Mouse (Mus musculus) small intestine, adult 2 months (tissue): Measurements from ENCODE around the gene Myt1l.

Experiments used
- CTCF ChIP-seq: fragments of 200-500 bp; IDR thresholded peaks from 2 replicates; pipeline ENCODE4 v1.5.1; 2012; ENCODE audit warnings: low read depth, mild to moderate bottlenecking, control low read depth, inconsistent platforms, low read length, moderate library complexity, mixed read lengths; ENCODE audit not compliant: insufficient replicate concordance, insufficient read length; ENCODE audit errors: extremely low read depth
- POLR2A ChIP-seq: fragments of 200-500 bp; IDR thresholded peaks from 2 replicates; pipeline ENCODE4 v1.6.1; 2012; ENCODE audit warnings: low read depth, mild to moderate bottlenecking, control low read depth, inconsistent platforms, low read length, moderate library complexity

DNA sequence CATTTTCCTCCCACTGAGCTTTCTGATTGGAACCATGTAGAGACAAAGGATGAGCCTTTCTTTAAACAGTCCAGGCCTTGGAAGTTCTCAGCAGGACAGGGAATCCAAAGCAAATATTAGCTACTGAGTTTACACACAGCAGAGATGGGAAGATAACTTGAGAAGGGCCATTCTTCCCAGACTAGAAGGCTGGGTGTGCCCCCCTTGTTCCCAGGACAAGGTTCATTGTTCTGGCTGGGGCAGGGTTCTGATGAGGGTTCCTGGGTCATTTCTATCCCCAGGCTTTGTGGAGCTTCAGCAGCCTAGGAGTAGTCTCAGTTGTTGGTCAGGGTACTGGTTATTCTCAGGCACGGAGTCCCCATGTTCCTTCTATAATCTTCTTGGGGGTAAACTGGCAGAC lies 432.9 kb downstream of the Myt1l start:
- no peak for TF ChIP-seq CTCF
- TF ChIP-seq POLR2A, result no peak
